23 mouse cellular contexts compared by ENCODE assay signal in the genomic region with DNA sequence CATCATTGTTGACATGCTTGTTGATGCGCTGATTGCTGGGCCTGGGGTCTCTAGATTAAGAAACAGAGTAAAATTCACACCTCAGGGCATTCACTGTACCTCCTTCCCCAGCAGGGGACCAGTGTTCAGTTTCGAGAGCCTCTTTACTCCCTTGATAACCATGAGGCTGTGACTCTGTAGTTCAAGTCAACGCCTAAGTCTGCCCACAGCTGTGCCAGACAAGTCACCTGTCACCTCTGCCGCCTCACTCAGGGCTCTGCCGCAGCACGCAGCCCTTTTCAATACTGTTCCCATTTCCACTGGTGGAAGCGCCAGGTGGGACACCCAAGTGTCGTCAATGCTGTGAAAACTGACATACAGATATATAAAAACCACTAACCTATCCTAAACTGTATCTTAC. TPM values are rescaled to one million over a fixed set of nuclear protein-coding genes. Genes with fewer than 3 reads are reported as not detected.
DNase-seq lines count a peak whose midpoint lies in the region; ATAC-seq lines count a peak whose summit lies in the region.
"Had no signal": no experiment of that assay in that cellular context is flagged by ENCODE, and none has a peak within 500 bp of the region (broad histone marks: within the 10 kb centered on the region; RNA-seq: fewer than 3 reads in every experiment).

No protein-coding gene starts in this region.

- H3K27ac ChIP-seq in heart, embryonic 11.5 days (ENCODE audit: low read depth, low read length), result no peak overlapping the region
- H3K27ac ChIP-seq in lung, embryonic 16.5 days (ENCODE audit: low read length), result peak overlapping the region; percentile 83
- H3K27ac ChIP-seq: embryonic facial prominence, embryonic 13.5 days; limb, embryonic 12.5 days; stomach, embryonic 15.5 days had no signal

- no peak overlapping the region for H3K4me3 ChIP-seq in heart, embryonic 11.5 days (ENCODE audit: low read depth, low read length)
- no peak overlapping the region for H3K4me3 ChIP-seq in lung, embryonic 16.5 days (ENCODE audit: low read length)
- H3K4me3 ChIP-seq: embryonic facial prominence, embryonic 13.5 days; forebrain, embryonic 10.5 days; hindbrain, embryonic 13.5 days; limb, embryonic 12.5 days; megakaryocyte, embryonic 14.5 days; midbrain, embryonic 12.5 days; stomach, embryonic 15.5 days had no signal

- no peaks in the 10 kb centered on the region for H3K36me3 ChIP-seq in heart, embryonic 11.5 days (ENCODE audit: control insufficient read depth, insufficient read depth, low read length)
- no peaks in the 10 kb centered on the region for H3K36me3 ChIP-seq in lung, embryonic 16.5 days (ENCODE audit: control insufficient read depth, insufficient read depth, low read length)
- H3K36me3 ChIP-seq: embryonic facial prominence, embryonic 13.5 days; limb, embryonic 12.5 days; stomach, embryonic 15.5 days had no signal

- peaks cover 15% of the 10 kb centered on the region for H3K4me1 ChIP-seq in heart, embryonic 11.5 days (ENCODE audit: control insufficient read depth, insufficient read depth, low read length)
- peaks cover 48% of the 10 kb centered on the region for H3K4me1 ChIP-seq in lung, embryonic 16.5 days (replicated peaks; ENCODE audit: control insufficient read depth, insufficient read depth, low read length)

- H3K27me3 ChIP-seq in heart, embryonic 11.5 days (ENCODE audit: control insufficient read depth, insufficient read depth, low read length), result peaks cover 47% of the 10 kb centered on the region
- H3K27me3 ChIP-seq in lung, embryonic 16.5 days (ENCODE audit: control insufficient read depth, insufficient read depth, low read depth, low read length), result peaks cover 7% of the 10 kb centered on the region; the same call in 1 of the 2 replicates
- H3K27me3 ChIP-seq: Patski had no signal

- ATAC-seq in heart, embryonic 11.5 days (replicated peaks; ENCODE audit: insufficient number of reproducible peaks, low FRiP score, low TSS enrichment), result no peak
- ATAC-seq in lung, embryonic 16.5 days (ENCODE audit: low read depth), result no peak
- ATAC-seq in frontal cortex, adult (ENCODE audit: low TSS enrichment), result no peak
- ATAC-seq: forebrain, postnatal 0 days; intestine, postnatal 0 days; liver, postnatal 0 days; Patski had no signal

- peak; percentile 85 for DNase-seq in heart, adult 11 months
- no peak for DNase-seq in lung, adult 18-20 months
- peak; percentile 13 for DNase-seq in thymus, postnatal 4 days
- no peak for DNase-seq in thymus, postnatal 10 days (ENCODE audit: low spot score in 2 of 2)
- DNase-seq: adrenal gland, postnatal 14 days; cerebellum, adult 11 months; forebrain, postnatal 0 days; gastrocnemius, postnatal 10 days; heart, postnatal 4 days; liver, postnatal 0 days; thymus, postnatal 25 days had no signal

- WGBS in heart, embryonic 11.5 days (ENCODE audit: insufficient replicate concordance), result 87% methylated on average over 8 of the region's 8 CpGs
- WGBS in lung, embryonic 16.5 days, result 75% methylated on average over 8 of the region's 8 CpGs

- H3K9me3 ChIP-seq in heart, embryonic 11.5 days (replicated peaks; ENCODE audit: control insufficient read depth, low read length), result no peaks in the 10 kb centered on the region
- no peaks in the 10 kb centered on the region for H3K9me3 ChIP-seq in lung, embryonic 16.5 days (ENCODE audit: control insufficient read depth, low read length)
- H3K9me3 ChIP-seq: embryonic facial prominence, embryonic 13.5 days; hindbrain, embryonic 13.5 days; limb, embryonic 12.5 days; midbrain, embryonic 12.5 days; stomach, embryonic 15.5 days had no signal

- H3K9ac ChIP-seq in heart, embryonic 11.5 days (ENCODE audit: low read depth, low read length), result no peak overlapping the region
- H3K9ac ChIP-seq in lung, embryonic 16.5 days (ENCODE audit: low read length), result no peak overlapping the region
- H3K9ac ChIP-seq: embryonic facial prominence, embryonic 13.5 days; forebrain, postnatal 0 days; hindbrain, embryonic 13.5 days; limb, embryonic 12.5 days; liver, postnatal 0 days; midbrain, embryonic 12.5 days; stomach, embryonic 15.5 days had no signal

- no peak overlapping the region for H3K4me2 ChIP-seq in heart, embryonic 11.5 days
- no peak overlapping the region for H3K4me2 ChIP-seq in lung, embryonic 16.5 days (ENCODE audit: low read depth, low read length)
- H3K4me2 ChIP-seq: embryonic facial prominence, embryonic 13.5 days; hindbrain, embryonic 13.5 days; limb, embryonic 12.5 days; midbrain, embryonic 12.5 days; stomach, embryonic 15.5 days had no signal

RNA-seq across cellular contexts. Expression of gene Ccdc88c, which starts 6.5 kb away (rescaled TPM):
- polyA plus RNA-seq in heart, embryonic 11.5 days (2014; fragmentation: Nextera tagmentation; extraction: Ambion mirVana), result 2.0 and 3.1 TPM in 2 replicates
- 18.8 and 20.2 TPM in 2 replicates for polyA plus RNA-seq in lung, embryonic 16.5 days (2015; fragmentation: Nextera tagmentation; extraction: Ambion mirVana)

Comparison
In these comparisons a context has a peak if more than half of its experiments do, and no peak if none do; other contexts are left out.
1. DNase-seq: peak in heart, adult 11 months (single experiment) and thymus, postnatal 4 days (single experiment); none in lung, adult 18-20 months (0 of 2) and thymus, postnatal 10 days (0 of 2).